Mouse (Mus musculus): ENCODE measurements around the gene Arntl.
A peak's percentile ranks its signal among the peaks of the same experiment; 100 is the strongest.

Gene Arntl

DNA sequence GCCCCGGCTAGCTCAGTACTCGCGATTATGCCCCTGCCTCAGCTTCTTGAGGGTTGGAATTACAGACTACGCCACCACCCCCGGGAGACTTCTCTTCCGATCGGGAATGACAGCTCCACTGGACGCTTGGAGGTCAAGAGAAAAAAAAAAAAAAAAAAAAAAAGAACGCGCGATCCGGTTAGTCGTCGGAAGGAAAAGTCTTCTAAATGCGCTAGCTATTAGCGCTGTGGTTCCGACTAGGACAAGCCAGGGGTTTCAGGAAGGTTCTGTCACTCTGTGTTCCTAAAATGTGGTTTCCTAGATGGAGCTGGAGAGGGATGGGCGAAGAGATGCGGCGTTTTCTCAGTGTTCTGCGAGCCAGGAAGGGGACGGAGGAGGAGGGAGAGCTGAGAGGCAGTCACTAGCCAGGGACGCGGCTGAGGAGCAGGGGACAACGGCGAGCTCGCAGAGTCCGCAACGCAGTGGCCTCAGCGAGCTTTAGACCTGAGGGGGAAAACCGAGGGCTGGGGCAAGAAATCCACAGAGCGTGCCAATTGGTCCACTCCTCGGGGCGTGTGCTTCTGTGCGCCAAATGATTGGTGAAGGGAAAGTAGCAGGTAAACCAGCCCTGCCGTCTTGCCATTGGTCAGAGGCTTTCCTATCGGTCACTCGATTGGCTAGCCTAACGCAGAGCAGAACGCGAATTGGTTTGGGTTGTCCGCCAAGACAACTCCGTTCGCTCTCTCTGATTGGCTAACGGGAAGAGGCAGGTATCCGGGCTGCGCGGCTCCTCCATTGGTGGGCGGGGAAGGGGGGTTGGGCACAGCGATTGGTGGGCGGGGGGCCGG is at the start of gene Arntl:
Arntl (plus strand) TSS at position 822 of the 827 bp plus-strand sequence.
- DNase-seq = peak; percentile 98

DNA sequence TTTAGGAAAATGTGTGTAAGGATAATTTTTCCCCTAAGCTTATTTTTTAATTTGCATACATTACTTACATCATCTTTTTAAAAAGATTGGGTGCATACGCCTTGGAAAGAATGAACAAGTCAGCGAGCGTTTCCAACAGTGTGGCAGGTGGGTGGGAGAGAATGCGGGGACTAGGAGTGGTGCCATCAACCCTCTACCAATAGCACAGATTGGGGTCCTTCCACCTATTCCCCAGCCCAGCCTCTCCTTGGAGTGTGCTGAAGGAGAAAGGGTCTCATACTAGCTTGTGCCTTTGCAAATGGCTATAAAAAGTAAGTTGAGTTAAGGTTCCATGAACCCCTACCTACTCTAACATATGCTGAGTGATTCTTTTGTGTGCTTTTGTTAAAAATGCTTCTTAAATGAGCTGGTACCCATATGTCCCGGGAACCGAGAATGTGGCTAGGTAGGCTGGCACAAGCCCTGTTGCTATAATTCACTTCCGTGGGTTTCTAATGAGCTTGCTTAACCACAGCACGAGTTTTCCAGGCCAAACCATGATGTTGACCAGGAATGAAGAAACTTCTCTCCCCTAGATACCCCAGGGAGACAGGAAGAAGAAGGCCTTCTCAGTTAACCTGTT is 46.1 kb upstream of the Arntl start:
- peak; percentile 56 for DNase-seq

DNA sequence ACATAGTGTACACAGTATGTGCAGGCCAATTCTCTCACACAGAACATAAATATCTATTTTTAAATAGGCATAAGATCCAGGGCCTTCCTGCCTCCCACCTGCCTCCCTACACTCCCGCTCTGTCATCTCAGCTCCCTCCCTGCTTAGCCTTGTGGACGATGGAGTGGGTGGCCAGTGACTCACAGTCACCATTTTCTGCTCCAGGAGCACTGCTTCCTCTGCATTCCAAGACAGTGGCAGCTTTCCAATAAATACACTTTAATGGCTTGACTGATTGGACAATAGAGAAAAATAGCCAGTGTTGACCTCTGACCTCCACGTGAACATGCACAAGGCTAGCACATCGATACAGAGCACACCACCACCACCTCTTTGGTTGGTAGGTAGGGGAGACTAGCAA is 42.5 kb upstream of the Arntl start:
- peak; percentile 86 for DNase-seq

DNA sequence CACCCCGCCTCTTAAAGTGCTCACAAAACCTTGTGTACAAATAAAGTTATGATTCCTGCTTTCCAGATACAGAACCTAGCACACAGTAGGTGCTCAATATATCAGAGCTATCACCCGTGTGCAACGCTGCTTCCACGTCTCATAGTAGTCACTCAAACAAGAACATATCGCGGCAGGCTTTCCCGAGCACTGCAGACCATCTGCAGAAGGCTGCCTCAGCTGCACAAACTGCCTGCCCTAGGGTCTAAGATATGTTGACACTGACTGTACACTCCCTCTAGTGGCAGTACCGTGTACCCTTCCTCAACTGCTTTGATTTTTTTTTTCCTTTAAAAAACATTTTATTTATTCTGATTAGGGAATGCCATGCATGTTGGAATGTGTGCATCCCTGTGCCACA is 40.2 kb upstream of the Arntl start:
- DNase-seq = no peak

DNA sequence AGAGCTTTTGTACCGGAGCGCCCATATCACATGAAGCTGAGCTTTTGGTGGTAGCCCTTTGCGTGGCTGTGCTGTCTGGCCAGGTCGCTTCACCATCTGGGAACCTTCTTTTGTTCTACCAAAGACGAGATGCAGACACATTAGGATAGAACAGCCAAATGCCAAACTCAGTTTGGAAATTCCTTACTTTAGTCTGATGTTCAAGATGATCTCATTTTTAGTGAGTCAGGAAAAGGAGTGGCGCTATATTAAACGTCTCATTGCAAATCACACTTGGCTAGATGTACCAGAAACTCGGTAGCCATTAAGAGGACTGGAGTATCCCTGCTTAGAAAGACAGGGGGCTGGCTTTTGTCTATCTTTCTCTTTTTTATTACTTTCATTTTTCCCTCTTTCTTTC is 38.7 kb upstream of the Arntl start:
- no peak for DNase-seq

DNA sequence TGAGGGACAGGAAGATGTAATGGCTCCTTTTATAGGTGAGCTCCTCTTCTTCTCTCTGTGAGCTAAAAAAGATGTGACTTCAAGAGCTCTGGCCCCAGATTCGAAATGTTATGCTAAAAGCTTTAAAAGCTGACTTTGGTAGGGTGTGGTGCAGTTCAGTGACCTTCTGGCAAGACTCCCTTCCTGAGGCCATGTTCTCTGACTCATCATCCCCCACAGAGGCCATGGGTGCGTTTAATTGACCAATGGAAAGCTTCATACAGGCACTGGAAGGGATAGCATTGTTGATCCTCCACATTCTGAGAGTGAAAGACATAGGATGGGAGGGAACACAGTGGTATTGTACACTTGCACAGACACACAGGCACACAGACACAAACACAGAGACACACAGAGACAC is 34.8 kb upstream of the Arntl start:
- DNase-seq = no peak

DNA sequence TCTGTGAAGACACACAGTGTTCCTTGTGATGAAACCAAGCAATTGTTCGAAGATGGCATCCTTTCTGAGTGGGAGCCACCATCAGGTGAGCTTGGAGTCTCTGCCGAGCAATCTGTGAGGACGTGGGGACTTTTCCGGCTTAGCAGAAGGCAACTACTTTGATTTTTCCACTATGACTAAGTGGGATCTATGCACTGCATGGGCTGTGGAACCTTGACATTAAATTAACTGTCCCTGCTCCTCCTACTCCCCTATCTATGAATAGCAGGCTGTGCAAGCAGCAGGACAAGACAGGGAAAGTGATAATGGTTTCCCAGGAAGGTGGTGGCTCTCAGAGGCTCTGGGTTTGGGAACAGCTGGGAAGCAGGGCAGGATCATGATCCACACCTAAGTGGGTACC is 31.8 kb upstream of the Arntl start:
- no peak for DNase-seq

DNA sequence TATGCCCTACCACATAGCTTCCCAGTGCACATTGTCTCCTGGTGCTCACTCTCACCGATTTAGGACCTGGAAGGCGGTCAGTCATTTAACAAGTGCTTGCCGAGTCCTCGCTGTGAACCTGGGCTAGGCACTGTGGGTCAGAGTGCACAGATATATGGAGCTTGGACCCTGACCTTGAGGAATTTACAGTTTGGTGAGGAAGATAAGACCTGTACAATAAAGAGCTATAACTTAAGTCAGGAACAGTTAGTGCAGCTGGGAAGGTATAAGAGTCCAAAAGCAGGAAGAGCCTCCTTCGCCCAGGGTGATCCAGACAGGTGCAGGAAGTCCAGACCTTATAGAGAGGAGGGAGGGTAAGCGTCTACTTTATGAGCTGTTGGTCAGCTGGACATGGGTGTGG is 29.2 kb upstream of the Arntl start:
- DNase-seq = no peak

DNA sequence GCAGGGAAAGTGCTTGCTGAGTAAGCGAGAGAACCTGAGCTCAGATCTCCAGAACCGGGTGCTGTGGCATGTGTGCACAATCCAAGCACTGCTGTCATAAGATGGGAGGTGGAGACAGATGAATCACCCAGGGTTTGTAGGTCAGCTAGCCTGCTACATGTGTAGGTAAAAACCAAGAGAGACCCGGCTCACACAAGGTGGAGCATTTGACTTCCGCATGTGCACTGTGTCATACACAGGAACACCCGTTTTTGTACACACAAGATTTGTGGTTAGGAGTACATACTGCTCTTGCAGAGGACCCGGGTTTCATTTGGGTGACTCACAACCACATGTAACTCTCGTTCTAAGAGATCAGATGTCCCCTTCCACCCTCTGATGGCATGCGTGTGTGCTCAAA is 23.5 kb upstream of the Arntl start:
- DNase-seq = no peak

DNA sequence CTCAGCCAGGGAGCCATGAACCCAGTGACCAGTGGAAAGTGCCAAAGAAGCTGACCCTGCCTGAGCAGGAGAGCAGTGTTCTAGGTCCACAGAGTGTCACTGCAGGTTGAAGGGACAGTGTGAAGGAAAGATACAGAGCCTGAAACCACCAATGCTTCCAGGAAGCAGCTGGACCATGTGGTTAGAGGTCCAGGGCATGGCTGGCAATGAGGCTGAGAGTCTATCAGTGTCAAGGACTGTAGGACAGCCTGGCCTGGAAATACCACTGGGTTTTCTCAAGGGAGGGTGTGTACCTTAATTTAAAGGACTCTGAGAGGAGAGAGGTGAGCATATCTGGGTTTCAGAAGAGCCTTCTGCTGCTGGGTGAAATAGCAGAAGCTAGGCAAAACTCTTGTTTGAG is 22.2 kb upstream of the Arntl start:
- DNase-seq = no peak

DNA sequence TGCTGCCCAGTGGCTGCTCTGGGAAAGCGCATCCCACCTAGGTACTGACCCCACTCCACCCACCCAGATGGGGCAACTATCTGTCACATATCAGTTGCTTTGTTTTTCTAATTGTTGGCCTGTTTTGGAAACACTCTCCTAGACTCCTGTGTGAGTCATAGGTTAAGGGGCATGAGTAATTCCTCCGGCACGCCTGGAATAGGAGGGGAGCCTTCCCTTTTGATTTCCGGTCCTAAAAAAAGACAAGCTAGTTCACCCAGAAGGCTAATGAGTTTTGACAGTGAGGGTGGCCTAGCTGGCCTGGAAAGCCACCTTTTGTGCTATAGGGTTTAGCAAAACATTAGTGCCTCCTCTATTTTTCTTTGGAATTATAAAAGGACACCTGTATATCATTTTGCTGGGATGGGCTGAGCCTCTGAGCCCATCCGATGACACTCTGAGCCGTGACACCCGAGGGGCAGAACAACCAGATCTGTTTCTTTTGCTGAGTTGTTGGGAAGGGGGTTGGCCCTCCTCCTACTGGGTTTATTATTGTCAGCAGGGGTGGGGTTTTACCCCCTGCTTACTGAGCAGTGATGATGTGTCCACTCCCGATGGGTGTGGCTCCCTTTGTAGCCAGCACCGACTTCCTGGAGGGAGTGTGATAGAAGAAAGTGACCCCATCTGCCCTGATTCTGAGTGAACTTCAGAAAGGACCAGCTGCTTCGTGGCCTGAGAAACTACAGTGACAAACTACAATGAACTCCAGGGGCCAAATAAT is 21.0 kb upstream of the Arntl start:
- DNase-seq = no peak

DNA sequence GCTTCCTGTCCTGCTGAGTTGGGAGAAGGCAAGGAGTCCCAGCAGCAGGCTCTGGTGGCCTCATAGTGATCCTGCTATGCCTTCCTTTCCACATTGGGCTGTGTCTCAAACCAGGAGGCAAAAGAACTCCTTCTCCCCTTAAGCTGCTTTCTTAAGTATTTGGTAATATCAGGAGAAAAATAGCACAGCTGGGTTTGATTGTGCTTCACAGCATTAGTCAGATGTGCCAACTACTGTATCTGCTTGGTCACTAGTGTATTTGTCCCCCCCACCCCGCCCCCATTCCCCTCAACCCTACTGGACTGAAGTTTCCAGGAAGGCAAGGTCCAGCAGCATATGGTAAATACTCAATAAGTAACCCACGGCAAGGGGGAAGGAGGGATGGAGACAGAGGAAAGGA is 19.2 kb upstream of the Arntl start:
- no peak for DNase-seq

DNA sequence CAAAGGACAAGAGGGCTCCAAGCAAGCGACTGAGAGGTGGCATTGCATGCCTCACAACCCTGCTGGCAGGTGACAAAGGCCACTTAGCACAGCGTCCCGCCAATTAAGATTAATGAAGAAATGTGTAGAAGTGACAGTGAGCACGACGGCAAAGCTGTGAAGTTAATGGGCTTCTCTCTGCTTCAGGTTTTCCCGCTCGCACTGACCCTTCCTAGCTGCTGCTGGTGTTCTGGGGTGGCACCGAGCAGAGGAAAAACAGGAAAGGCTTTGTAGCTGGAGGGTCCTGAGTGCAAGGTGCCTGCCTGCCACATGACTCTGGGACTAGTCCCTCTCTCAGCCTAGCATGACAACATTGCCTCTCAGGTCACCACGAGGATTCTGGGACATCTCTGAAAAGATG is 18.7 kb upstream of the Arntl start:
- DNase-seq = no peak

DNA sequence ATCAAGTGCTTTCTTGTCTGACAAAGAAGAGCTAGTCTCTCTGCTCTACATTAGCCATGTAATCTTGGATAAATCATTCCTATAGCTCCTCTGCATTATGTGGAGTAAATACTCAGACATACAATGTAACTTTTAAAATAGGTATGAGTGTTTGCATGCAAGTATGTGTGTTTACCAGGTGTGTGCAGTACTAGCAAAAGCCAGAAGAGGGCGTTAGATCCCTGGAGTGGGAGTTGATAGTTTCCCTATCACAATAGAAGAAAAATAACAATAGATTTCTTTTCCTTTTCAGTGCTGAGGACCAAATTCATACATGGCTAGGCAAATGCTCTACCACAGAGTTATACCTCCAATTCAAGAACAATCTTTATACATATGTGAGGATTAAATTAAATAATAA is 15.5 kb upstream of the Arntl start:
- DNase-seq = no peak

DNA sequence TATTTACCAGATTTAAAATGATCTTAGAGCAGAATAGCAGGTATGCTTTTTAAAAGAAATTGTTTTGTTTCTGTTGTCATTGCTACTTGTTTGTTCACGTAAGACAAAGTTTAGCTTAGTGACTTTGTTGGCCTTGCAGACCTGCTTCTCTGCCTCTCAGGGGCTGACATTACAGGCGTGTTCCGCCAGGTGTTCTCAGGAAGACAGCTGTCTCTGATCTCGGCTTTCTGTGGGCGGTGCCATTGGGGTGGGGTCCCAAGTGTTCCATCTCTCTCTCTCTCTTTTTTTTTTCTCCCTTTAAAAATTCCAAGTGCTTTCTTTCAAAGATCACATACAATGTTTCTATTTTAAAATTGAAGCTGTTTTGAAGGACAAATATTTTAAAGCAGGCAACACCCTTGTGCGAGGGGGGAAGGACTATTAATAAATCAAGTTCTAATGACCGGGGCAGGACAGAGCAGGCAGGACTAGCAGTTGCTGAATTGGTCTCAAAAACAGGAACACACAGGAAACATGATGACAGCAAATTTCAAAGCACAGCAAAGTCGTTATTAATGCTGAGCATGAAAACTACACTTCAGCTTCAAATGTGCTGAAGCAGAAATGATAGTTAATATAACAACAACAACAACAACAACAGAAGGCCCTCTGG is 14.4 kb upstream of the Arntl start:
- DNase-seq = no peak

DNA sequence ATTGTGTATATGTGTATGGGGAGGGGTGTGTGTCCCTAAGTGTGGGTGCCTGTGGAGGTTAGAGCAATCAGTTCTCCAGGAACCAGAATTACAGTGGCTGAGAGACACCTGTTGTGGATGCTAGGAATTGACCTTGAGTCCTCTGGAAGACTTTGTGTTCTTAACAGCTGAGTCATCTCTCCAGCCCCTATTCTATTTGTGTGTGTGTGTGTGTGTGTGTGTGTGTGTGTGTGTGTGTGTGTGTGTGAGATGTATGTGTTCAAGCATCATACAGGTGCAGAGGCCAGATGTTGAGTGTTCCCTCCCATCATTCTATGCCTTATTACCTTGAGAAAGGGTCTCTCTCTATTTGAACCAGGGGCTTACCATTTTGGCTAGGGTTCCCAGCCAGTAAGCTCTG is 13.4 kb upstream of the Arntl start:
- no peak for DNase-seq

DNA sequence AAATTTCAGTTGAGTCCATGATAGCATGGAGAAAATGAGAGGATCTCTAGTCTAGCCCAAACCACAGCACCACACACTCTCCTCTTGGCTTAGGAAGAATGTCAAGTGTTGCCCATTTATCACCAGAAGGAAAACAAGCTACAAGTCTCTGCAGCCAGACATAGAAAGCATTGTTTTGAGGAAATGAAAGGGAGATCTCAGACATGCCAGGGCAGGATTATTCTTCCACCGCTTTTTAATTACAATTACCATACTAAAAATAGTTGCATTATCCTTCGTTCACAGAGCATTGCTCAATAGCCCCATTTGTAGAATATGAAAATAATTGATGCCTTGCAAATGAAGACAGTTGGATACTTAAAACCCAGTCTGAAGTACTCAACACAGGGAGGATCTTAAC is 12.0 kb upstream of the Arntl start:
- no peak for DNase-seq

DNA sequence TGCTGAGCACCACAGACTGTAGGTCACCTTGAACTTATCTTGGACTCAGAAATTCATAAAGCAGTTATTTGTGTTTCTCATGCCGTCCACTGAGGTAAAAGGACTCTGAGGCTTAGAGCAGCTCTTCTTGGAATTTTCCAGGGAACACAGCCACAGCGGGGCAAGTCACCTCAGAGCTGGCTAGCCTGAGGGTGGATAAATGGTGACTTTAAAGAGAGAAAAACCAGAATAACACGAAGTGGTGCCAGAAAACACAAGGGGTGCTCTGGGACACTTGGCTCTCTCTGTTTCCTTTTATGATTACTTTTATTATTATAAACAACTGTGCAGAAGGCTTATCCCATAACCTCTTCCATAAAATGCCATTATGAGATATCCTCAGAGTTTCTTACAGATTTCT is 11.1 kb upstream of the Arntl start:
- DNase-seq = no peak

DNA sequence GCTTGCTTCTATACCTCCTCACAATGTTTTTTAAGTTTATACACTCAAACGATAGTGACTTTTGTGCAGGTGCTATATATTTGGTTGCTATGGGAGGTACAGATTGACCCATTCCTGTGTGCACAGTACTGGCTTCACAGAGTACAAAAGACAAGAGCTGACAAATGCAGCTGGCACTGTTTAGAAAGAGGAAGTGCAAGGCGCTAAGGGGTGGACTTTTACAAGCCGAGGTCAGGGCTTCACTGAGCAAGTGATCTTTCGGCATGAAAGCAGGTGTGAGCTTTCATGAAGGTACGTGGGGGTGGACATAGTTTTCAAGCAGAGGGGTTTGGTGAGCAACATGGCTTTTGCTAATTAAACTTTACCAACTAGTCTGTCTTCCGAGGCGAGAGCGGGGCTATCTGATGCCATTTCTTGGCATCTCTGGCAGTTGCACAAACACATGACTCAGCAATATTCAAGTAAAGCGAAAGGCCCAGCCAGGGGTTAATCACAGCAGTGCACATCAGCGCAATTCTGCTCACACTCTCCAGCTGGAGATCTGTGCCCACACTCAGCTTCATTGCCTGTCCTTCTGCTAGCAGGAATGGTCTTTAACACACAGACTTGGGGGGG is 10.0 kb upstream of the Arntl start:
- no peak for DNase-seq

DNA sequence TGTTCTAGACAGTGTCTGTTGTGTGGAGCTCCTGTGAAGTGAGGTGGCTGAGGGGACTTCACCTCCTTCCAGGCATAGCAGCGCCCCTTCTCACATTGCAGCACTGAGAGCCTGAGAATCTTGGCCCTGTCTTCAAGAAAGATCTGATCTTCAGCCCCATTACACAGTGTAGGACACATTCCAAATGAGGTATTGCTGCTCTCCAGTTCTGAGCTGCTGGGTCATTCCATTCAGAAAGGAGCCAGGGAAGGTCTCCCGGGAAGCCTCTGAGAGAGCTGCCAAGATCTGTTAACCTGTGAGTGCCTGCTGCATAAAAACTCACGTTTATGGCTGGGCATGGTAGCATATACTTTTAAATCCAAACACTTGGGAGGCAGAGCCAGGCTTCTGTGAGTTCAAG is 5.7 kb upstream of the Arntl start:
- no peak for DNase-seq

DNA sequence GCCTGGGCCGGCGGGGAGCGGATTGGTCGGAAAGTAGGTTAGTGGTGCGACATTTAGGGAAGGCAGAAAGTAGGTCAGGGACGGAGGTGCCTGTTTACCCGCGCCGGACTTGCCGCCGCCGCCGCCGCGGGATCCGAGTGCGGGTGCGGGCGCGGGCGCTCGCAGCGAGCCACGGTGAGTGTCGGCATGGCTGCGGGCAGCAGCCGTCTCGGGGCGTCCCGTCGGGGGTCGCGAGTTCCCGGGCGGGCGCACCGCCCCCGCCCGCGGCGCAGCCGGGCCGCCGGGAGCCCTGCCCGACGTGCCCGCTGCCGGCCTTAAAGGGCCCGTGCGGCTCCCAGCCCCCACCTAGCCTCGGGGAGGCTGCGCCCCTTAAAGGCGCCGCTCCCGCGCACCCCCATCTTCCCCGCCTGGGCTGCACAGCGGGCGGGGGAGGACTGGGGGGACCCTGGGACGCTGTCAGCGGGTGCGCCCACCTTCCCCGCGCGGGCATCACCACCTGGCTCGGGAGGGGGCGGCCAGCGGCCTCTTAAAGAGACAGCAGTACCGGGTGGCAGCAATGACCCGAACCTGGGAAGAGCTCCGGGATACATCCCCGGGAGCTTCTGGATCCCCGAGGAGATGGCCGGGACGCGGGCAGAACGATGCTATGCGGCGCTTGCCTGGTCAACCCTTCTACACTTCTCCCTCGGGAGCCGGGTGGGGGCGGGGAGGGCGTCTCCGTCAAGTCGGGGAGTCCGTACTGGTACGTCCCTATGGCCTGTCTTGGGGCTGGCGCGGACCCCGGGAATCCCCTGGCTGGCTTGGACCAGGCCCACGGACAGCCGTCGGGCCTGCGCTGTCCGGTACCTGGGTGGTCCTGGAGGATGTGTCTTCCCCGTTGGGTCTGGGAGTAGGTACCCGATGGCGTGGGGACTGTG is 464 bp downstream of the Arntl start:
- DNase-seq = peak; percentile 76

DNA sequence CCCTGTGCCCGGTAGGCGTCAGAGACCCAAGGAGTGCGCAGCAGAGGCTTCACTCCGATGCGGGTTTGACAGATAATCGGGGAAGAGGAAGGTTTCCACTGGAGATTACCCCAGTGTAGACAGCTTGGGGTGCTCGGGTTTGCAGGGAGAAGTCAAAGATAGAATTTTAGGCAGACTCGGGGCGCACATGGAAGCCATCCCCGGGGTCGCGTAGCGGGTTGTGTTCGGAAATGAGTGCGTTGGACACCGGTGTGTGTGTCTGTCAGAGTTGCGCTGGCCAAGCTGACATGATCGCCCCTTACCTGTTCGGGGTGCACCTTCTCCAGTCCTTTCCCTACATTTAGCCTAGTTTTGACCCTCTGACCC is 1.1 kb downstream of the Arntl start:
- DNase-seq = no peak

All from right cerebral cortex, adult 18-20 months (tissue).